15 mouse cellular contexts compared by ENCODE assay signal in genomic region chr7:142082607-142083006, GRCm38 (mm10). TPM values are rescaled to one million over a fixed set of nuclear protein-coding genes. Genes with fewer than 3 reads are reported as not detected.
A peak's percentile ranks its signal among the peaks of the same experiment; 100 is the strongest.
DNase-seq lines count a peak whose midpoint lies in the region; ATAC-seq and TF ChIP-seq lines count a peak whose summit lies in the region.
"Had no signal": no experiment of that assay in that cellular context is flagged by ENCODE, and none has a peak within 500 bp of the region (broad histone marks: within the 10 kb centered on the region; RNA-seq: fewer than 3 reads in every experiment).

No protein-coding gene starts in this region.

- H3K9me3 ChIP-seq in forebrain, embryonic 10.5 days = no peaks in the 10 kb centered on the region
- no peaks in the 10 kb centered on the region for H3K9me3 ChIP-seq in forebrain, embryonic 15.5 days
- H3K9me3 ChIP-seq in lung, embryonic 14.5 days (ENCODE audit: low read depth, low read length) = no peaks in the 10 kb centered on the region
- no peaks in the 10 kb centered on the region for H3K9me3 ChIP-seq in hindbrain, embryonic 12.5 days (replicated peaks)
- no peaks in the 10 kb centered on the region for H3K9me3 ChIP-seq in midbrain, embryonic 14.5 days (ENCODE audit: control insufficient read depth, low read length)
- H3K9me3 ChIP-seq: megakaryocyte, embryonic 14.5 days had no signal

- ATAC-seq in forebrain, embryonic 15.5 days (replicated peaks) = no peak
- no peak for ATAC-seq in lung, embryonic 14.5 days (ENCODE audit: insufficient read depth)
- ATAC-seq in hindbrain, embryonic 12.5 days (ENCODE audit: low FRiP score) = no peak
- ATAC-seq in midbrain, embryonic 14.5 days (ENCODE audit: low FRiP score, low TSS enrichment) = no peak
- no peak for ATAC-seq in cerebellum, adult (ENCODE audit: insufficient number of reproducible peaks, low FRiP score, low TSS enrichment)

- H3K4me2 ChIP-seq in forebrain, embryonic 15.5 days (replicated peaks) = no peak overlapping the region
- peak overlapping the region; percentile 55; the same call in 1 of the 2 replicates for H3K4me2 ChIP-seq in lung, embryonic 14.5 days
- H3K4me2 ChIP-seq in hindbrain, embryonic 12.5 days (replicated peaks) = peak overlapping the region; percentile 34; the same call in 1 of the 2 replicates
- H3K4me2 ChIP-seq in midbrain, embryonic 14.5 days (ENCODE audit: low read length) = no peak overlapping the region

- no peak for DNase-seq in forebrain, embryonic 10.5 days (ENCODE audit: extremely low spot score, low spot score)
- DNase-seq in lung, embryonic 14.5 days = no peak
- DNase-seq in lung, postnatal 10 days = no peak
- DNase-seq in midbrain, embryonic 14.5 days = no peak
- DNase-seq in frontal cortex, postnatal 36 days (ENCODE audit: low spot score in 2 of 2) = no peak
- DNase-seq: adrenal gland, adult 8-10 months; gastrocnemius, adult 2 months; kidney, postnatal 36 days; spleen, adult 18-20 months; thymus, adult 2 months had no signal

- no peak overlapping the region for H3K9ac ChIP-seq in forebrain, embryonic 15.5 days (replicated peaks)
- H3K9ac ChIP-seq in lung, embryonic 14.5 days = no peak overlapping the region
- peak overlapping the region; percentile 49; the same call in 1 of the 2 replicates for H3K9ac ChIP-seq in hindbrain, embryonic 12.5 days
- H3K9ac ChIP-seq in midbrain, embryonic 14.5 days (replicated peaks; ENCODE audit: low read length) = 0 out of 2 replicates have a peak overlapping the region, but pooled peaks have one; percentile 16

- H3K4me3 ChIP-seq in forebrain, embryonic 10.5 days = peak overlapping the region; percentile 51
- no peak overlapping the region for H3K4me3 ChIP-seq in forebrain, embryonic 15.5 days
- no peak overlapping the region for H3K4me3 ChIP-seq in lung, embryonic 14.5 days (ENCODE audit: low read depth, low read length)
- peak overlapping the region; percentile 14; the same call in 1 of the 2 replicates for H3K4me3 ChIP-seq in hindbrain, embryonic 12.5 days
- H3K4me3 ChIP-seq in midbrain, embryonic 14.5 days (replicated peaks; ENCODE audit: low read depth, low read length) = no peak overlapping the region
- H3K4me3 ChIP-seq: gastrocnemius, adult 2 months; megakaryocyte, embryonic 14.5 days had no signal

- H3K4me1 ChIP-seq in forebrain, embryonic 10.5 days = peaks cover 26% of the 10 kb centered on the region
- H3K4me1 ChIP-seq in forebrain, embryonic 15.5 days = peaks cover 23% of the 10 kb centered on the region
- H3K4me1 ChIP-seq in lung, embryonic 14.5 days (ENCODE audit: insufficient read depth) = peaks cover 11% of the 10 kb centered on the region
- peaks cover 17% of the 10 kb centered on the region for H3K4me1 ChIP-seq in hindbrain, embryonic 12.5 days
- no peaks in the 10 kb centered on the region for H3K4me1 ChIP-seq in midbrain, embryonic 14.5 days (ENCODE audit: control insufficient read depth, insufficient read depth, low read length)

- peaks cover 49% of the 10 kb centered on the region for H3K36me3 ChIP-seq in forebrain, embryonic 10.5 days (replicated peaks)
- H3K36me3 ChIP-seq in forebrain, embryonic 15.5 days = peaks cover 59% of the 10 kb centered on the region
- H3K36me3 ChIP-seq in lung, embryonic 14.5 days (ENCODE audit: insufficient read depth) = peaks cover 5% of the 10 kb centered on the region; the same call in 1 of the 2 replicates
- peaks cover 40% of the 10 kb centered on the region for H3K36me3 ChIP-seq in hindbrain, embryonic 12.5 days
- peaks cover 86% of the 10 kb centered on the region for H3K36me3 ChIP-seq in midbrain, embryonic 14.5 days (ENCODE audit: control insufficient read depth, insufficient read depth, low read length)

- H3K27me3 ChIP-seq in forebrain, embryonic 10.5 days (ENCODE audit: poor library complexity, severe bottlenecking) = peaks cover 95% of the 10 kb centered on the region
- H3K27me3 ChIP-seq in forebrain, embryonic 15.5 days = no peaks in the 10 kb centered on the region
- peaks cover 44% of the 10 kb centered on the region for H3K27me3 ChIP-seq in lung, embryonic 14.5 days (ENCODE audit: insufficient read depth, low read length)
- H3K27me3 ChIP-seq in hindbrain, embryonic 12.5 days = peaks cover 51% of the 10 kb centered on the region
- H3K27me3 ChIP-seq in midbrain, embryonic 14.5 days (ENCODE audit: control insufficient read depth, insufficient read depth, low read length) = peaks cover 17% of the 10 kb centered on the region; the same call in 1 of the 2 replicates

- TF ChIP-seq CTCF in lung, embryonic 14.5 days (IDR thresholded peaks at IDR 0.05; ENCODE audit: low read depth) = no peak

- WGBS in forebrain, embryonic 10.5 days = 13% methylated on average over 16 of the region's 16 CpGs
- 51% methylated on average over 16 of the region's 16 CpGs for WGBS in forebrain, embryonic 15.5 days
- 29% methylated on average over 16 of the region's 16 CpGs for WGBS in lung, embryonic 14.5 days
- 24% methylated on average over 16 of the region's 16 CpGs for WGBS in hindbrain, embryonic 12.5 days
- WGBS in midbrain, embryonic 14.5 days = 35% methylated on average over 16 of the region's 16 CpGs

- H3K27ac ChIP-seq in forebrain, embryonic 10.5 days = no peak overlapping the region; the same call in 1 of the 2 replicates
- no peak overlapping the region for H3K27ac ChIP-seq in forebrain, embryonic 15.5 days (replicated peaks)
- no peak overlapping the region for H3K27ac ChIP-seq in lung, embryonic 14.5 days (ENCODE audit: low read depth)
- H3K27ac ChIP-seq in hindbrain, embryonic 12.5 days = no peak overlapping the region
- no peak overlapping the region for H3K27ac ChIP-seq in midbrain, embryonic 14.5 days (replicated peaks; ENCODE audit: low read depth, low read length)

RNA-seq across cellular contexts. Expression of gene Dusp8, which starts 13.0 kb away (rescaled TPM):
- 3.6 and 7.3 TPM in 2 replicates for polyA plus RNA-seq in forebrain, embryonic 10.5 days (2016; fragmentation: Nextera tagmentation; extraction: Ambion mirVana)
- polyA plus RNA-seq in forebrain, embryonic 15.5 days (2015; fragmentation: Nextera tagmentation; extraction: Ambion mirVana) = 90.8 and 93.5 TPM in 2 replicates
- polyA plus RNA-seq in lung, embryonic 14.5 days (2014; fragmentation: Nextera tagmentation; extraction: Ambion mirVana) = 1.8 and 1.9 TPM in 2 replicates
- polyA plus RNA-seq in hindbrain, embryonic 12.5 days (2016; fragmentation: Nextera tagmentation; extraction: Ambion mirVana) = 49.1 and 53.8 TPM in 2 replicates
- polyA plus RNA-seq in midbrain, embryonic 14.5 days (2014; fragmentation: Nextera tagmentation; extraction: Ambion mirVana) = 112 and 126 TPM in 2 replicates

RNA-seq across cellular contexts. Expression of gene Mob2, which starts 21.7 kb away (rescaled TPM):
- polyA plus RNA-seq in forebrain, embryonic 10.5 days (2016; fragmentation: Nextera tagmentation; extraction: Ambion mirVana) = 60.9 and 65.7 TPM in 2 replicates
- 52.5 and 54.3 TPM in 2 replicates for polyA plus RNA-seq in forebrain, embryonic 15.5 days (2015; fragmentation: Nextera tagmentation; extraction: Ambion mirVana)
- polyA plus RNA-seq in lung, embryonic 14.5 days (2014; fragmentation: Nextera tagmentation; extraction: Ambion mirVana) = 76.2 and 78.4 TPM in 2 replicates
- 48.0 and 48.8 TPM in 2 replicates for polyA plus RNA-seq in hindbrain, embryonic 12.5 days (2016; fragmentation: Nextera tagmentation; extraction: Ambion mirVana)
- 53.5 and 57.2 TPM in 2 replicates for polyA plus RNA-seq in midbrain, embryonic 14.5 days (2014; fragmentation: Nextera tagmentation; extraction: Ambion mirVana)

RNA-seq across cellular contexts. Expression of gene Gm45618, which starts 37.9 kb away (rescaled TPM):
- polyA plus RNA-seq in forebrain, embryonic 10.5 days (2016; fragmentation: Nextera tagmentation; extraction: Ambion mirVana) = 0.38 TPM in 1 of 2 replicates, not detected in the other
- 0.60 TPM in 1 of 2 replicates, not detected in the other for polyA plus RNA-seq in forebrain, embryonic 15.5 days (2015; fragmentation: Nextera tagmentation; extraction: Ambion mirVana)
- polyA plus RNA-seq in lung, embryonic 14.5 days (2014; fragmentation: Nextera tagmentation; extraction: Ambion mirVana) = not detected in 2 replicates
- not detected in 2 replicates for polyA plus RNA-seq in hindbrain, embryonic 12.5 days (2016; fragmentation: Nextera tagmentation; extraction: Ambion mirVana)
- polyA plus RNA-seq in midbrain, embryonic 14.5 days (2014; fragmentation: Nextera tagmentation; extraction: Ambion mirVana) = 0.34 TPM in 1 of 2 replicates, not detected in the other
- polyA plus RNA-seq: heart, postnatal 0 days; thymus, adult 2 months had no signal

RNA-seq across cellular contexts. Expression of gene Gm39115, which starts 53.2 kb away (rescaled TPM):
- not detected in 2 replicates for polyA plus RNA-seq in forebrain, embryonic 10.5 days (2016; fragmentation: Nextera tagmentation; extraction: Ambion mirVana)
- polyA plus RNA-seq in forebrain, embryonic 15.5 days (2015; fragmentation: Nextera tagmentation; extraction: Ambion mirVana) = not detected in 2 replicates
- polyA plus RNA-seq in lung, embryonic 14.5 days (2014; fragmentation: Nextera tagmentation; extraction: Ambion mirVana) = not detected in 2 replicates
- not detected in 2 replicates for polyA plus RNA-seq in hindbrain, embryonic 12.5 days (2016; fragmentation: Nextera tagmentation; extraction: Ambion mirVana)
- not detected in 2 replicates for polyA plus RNA-seq in midbrain, embryonic 14.5 days (2014; fragmentation: Nextera tagmentation; extraction: Ambion mirVana)
- polyA plus RNA-seq: heart, postnatal 0 days; thymus, adult 2 months had no signal

Comparison
In these comparisons a context has a peak if more than half of its experiments do, and no peak if none do; other contexts are left out.
1. H3K4me3 ChIP-seq: peak in forebrain, embryonic 10.5 days (single experiment) and hindbrain, embryonic 12.5 days (single experiment); none in forebrain, embryonic 15.5 days (single experiment), lung, embryonic 14.5 days (single experiment) and midbrain, embryonic 14.5 days (single experiment).
2. H3K4me2 ChIP-seq: peak in lung, embryonic 14.5 days (single experiment) and hindbrain, embryonic 12.5 days (single experiment); none in forebrain, embryonic 15.5 days (single experiment) and midbrain, embryonic 14.5 days (single experiment).
3. H3K9ac ChIP-seq: peak in hindbrain, embryonic 12.5 days (single experiment) and midbrain, embryonic 14.5 days (single experiment); none in forebrain, embryonic 15.5 days (single experiment) and lung, embryonic 14.5 days (single experiment).